Comparison of ENCODE assay signal across 31 mouse cellular contexts in genomic region chr19:27091603-27092002, GRCm38 (mm10).
"Had no signal": no experiment of that assay in that cellular context is flagged by ENCODE, and none has a peak within 500 bp of the region (broad histone marks: within the 10 kb centered on the region; RNA-seq: fewer than 3 reads in every experiment).

No protein-coding gene starts in this region.

- H3K4me1 ChIP-seq: limb, embryonic 10.5 days; limb, embryonic 12.5 days; limb, embryonic 13.5 days; limb, embryonic 15.5 days; liver, embryonic 12.5 days; liver, embryonic 13.5 days; liver, embryonic 15.5 days; lung, embryonic 15.5 days; midbrain, embryonic 10.5 days; midbrain, embryonic 12.5 days; midbrain, embryonic 13.5 days had no signal

- ATAC-seq: liver, embryonic 12.5 days; liver, postnatal 0 days; lung, postnatal 0 days; midbrain, embryonic 13.5 days; midbrain, embryonic 15.5 days; midbrain, embryonic 16.5 days had no signal

- H3K9ac ChIP-seq: limb, embryonic 12.5 days; limb, embryonic 13.5 days; limb, embryonic 15.5 days; liver, embryonic 12.5 days; liver, embryonic 13.5 days; liver, embryonic 14.5 days; liver, embryonic 15.5 days; liver, postnatal 0 days; lung, embryonic 14.5 days; lung, embryonic 15.5 days; midbrain, embryonic 12.5 days; midbrain, embryonic 13.5 days; midbrain, embryonic 15.5 days had no signal

- H3K27ac ChIP-seq: limb, embryonic 10.5 days; limb, embryonic 12.5 days; limb, embryonic 13.5 days; limb, embryonic 15.5 days; liver, embryonic 12.5 days; liver, embryonic 13.5 days; liver, embryonic 14.5 days; liver, embryonic 15.5 days; lung, embryonic 15.5 days; macrophage; midbrain, embryonic 10.5 days; midbrain, embryonic 12.5 days; midbrain, embryonic 13.5 days; midbrain, embryonic 15.5 days had no signal

- H3K36me3 ChIP-seq: limb, embryonic 10.5 days; limb, embryonic 12.5 days; limb, embryonic 13.5 days; limb, embryonic 15.5 days; liver, embryonic 12.5 days; liver, embryonic 13.5 days; liver, embryonic 15.5 days; lung, embryonic 15.5 days; midbrain, embryonic 10.5 days; midbrain, embryonic 12.5 days; midbrain, embryonic 13.5 days; midbrain, embryonic 15.5 days had no signal

- H3K9me3 ChIP-seq: limb, embryonic 10.5 days; limb, embryonic 12.5 days; limb, embryonic 13.5 days; limb, embryonic 15.5 days; liver, embryonic 12.5 days; liver, embryonic 15.5 days; lung, embryonic 15.5 days; midbrain, embryonic 10.5 days; midbrain, embryonic 12.5 days; midbrain, embryonic 13.5 days; midbrain, embryonic 15.5 days had no signal

- H3K4me2 ChIP-seq: limb, embryonic 12.5 days; limb, embryonic 13.5 days; limb, embryonic 15.5 days; liver, embryonic 11.5 days; liver, embryonic 12.5 days; liver, embryonic 13.5 days; liver, embryonic 15.5 days; lung, embryonic 14.5 days; lung, embryonic 15.5 days; midbrain, embryonic 11.5 days; midbrain, embryonic 12.5 days; midbrain, embryonic 13.5 days; midbrain, embryonic 15.5 days had no signal

- DNase-seq: left cerebral cortex, postnatal 4 days; liver; liver, embryonic 13.5 days; liver, postnatal 0 days; lung, adult 18-20 months; lung, adult 2 months; lung, embryonic 14.5 days; lung, postnatal 10 days; lung, postnatal 14 days; lung, postnatal 36 days; lung, postnatal 4 days; midbrain, embryonic 14.5 days had no signal

- H3K4me3 ChIP-seq: limb, embryonic 10.5 days; limb, embryonic 12.5 days; limb, embryonic 13.5 days; limb, embryonic 15.5 days; liver, embryonic 12.5 days; liver, embryonic 13.5 days; liver, embryonic 15.5 days; lung, embryonic 15.5 days; megakaryocyte, embryonic 14.5 days; midbrain, embryonic 10.5 days; midbrain, embryonic 12.5 days; midbrain, embryonic 13.5 days; midbrain, embryonic 15.5 days; myocyte had no signal

- H3K27me3 ChIP-seq: limb, embryonic 12.5 days; limb, embryonic 13.5 days; limb, embryonic 15.5 days; liver, embryonic 12.5 days; liver, embryonic 13.5 days; liver, embryonic 15.5 days; lung, embryonic 15.5 days; megakaryocyte, embryonic 14.5 days; midbrain, embryonic 12.5 days; midbrain, embryonic 13.5 days; midbrain, embryonic 15.5 days had no signal
